Mouse (Mus musculus) retina, postnatal 1 day (tissue): ENCODE data around the gene Relch.
"Not testable (repeated sequence)": the region's sequence is repeated elsewhere in the genome, so short reads cannot be mapped to it uniquely, and the experiment has no call there.

ENCODE experiments used
- DNase-seq: peaks from one replicate; pipeline ENCODE4 v3.0.0-alpha.2; 2012

Gene Relch

GRCm38 (mm10) chr1:105746858-105747596 is 83.4 kb downstream of the Relch start:
- DNase-seq = no peak

- DNase-seq = no peak
These were observed 84.6 kb downstream of the Relch start for GRCm38 (mm10) chr1:105748091-105748799.

- DNase-seq = no peak
These were observed 88.5 kb downstream of the Relch start for GRCm38 (mm10) chr1:105752196-105752595.

- no peak for DNase-seq
These were observed 89.3 kb downstream of the Relch start for GRCm38 (mm10) chr1:105752944-105753343.

- no peak for DNase-seq
These were observed 95.1 kb downstream of the Relch start for GRCm38 (mm10) chr1:105758798-105759197.

GRCm38 (mm10) chr1:105759422-105760165 is 95.9 kb downstream of the Relch start:
- no peak for DNase-seq

GRCm38 (mm10) chr1:105765586-105765985 is 101.9 kb downstream of the Relch start:
- DNase-seq = peak; percentile 16

GRCm38 (mm10) chr1:105766099-105766498 is 102.4 kb downstream of the Relch start:
- DNase-seq = not testable (repeated sequence)

GRCm38 (mm10) chr1:105768397-105768796 is 104.7 kb downstream of the Relch start:
- DNase-seq = no peak

GRCm38 (mm10) chr1:105770685-105771084 is 107.0 kb downstream of the Relch start:
- no peak for DNase-seq

GRCm38 (mm10) chr1:105776426-105776825 is 112.8 kb downstream of the Relch start:
- DNase-seq = no peak

GRCm38 (mm10) chr1:105780079-105780456 is 116.4 kb downstream of the Relch start:
- DNase-seq = no peak

- peak; percentile 70 for DNase-seq
These were observed 117.0 kb downstream of the Relch start, which contains the start of gene Tnfrsf11a for GRCm38 (mm10) chr1:105780457-105781364. TSS of gene Tnfrsf11a (plus strand) at chr1:105780718.

GRCm38 (mm10) chr1:105781391-105782146 is 117.9 kb downstream of the Relch start:
- DNase-seq = peak; percentile 27

- no peak for DNase-seq
These were observed 120.8 kb downstream of the Relch start for GRCm38 (mm10) chr1:105784257-105785016.

- no peak for DNase-seq
These were observed 121.5 kb downstream of the Relch start for GRCm38 (mm10) chr1:105785146-105785545.

GRCm38 (mm10) chr1:105786731-105787357 is 123.2 kb downstream of the Relch start:
- DNase-seq = no peak

- DNase-seq = no peak
These were observed 126.4 kb downstream of the Relch start for GRCm38 (mm10) chr1:105790103-105790502.

GRCm38 (mm10) chr1:105794670-105795069 is 131.0 kb downstream of the Relch start:
- no peak for DNase-seq

GRCm38 (mm10) chr1:105795705-105796104 is 132.0 kb downstream of the Relch start:
- DNase-seq = no peak
